Mouse (Mus musculus): ENCODE results near the gene Enho.

GRCm38 (mm10) chr4:41672522-41672963 is 32.4 kb upstream of the Enho start:
- no peak for TF ChIP-seq CTCF (IDR thresholded peaks at IDR 0.05; ENCODE audit: low read depth, low read length)
- TF ChIP-seq POLR2A (IDR thresholded peaks at IDR 0.05; ENCODE audit: insufficient read depth, low read length) = no peak

Data from ES-Bruce4 (cell line).